Mouse (Mus musculus) granulocyte monocyte progenitor cell, adult 5-6 weeks (primary cell): ENCODE measurements around the gene Ldlrap1. TPM values are rescaled to one million over a fixed set of nuclear protein-coding genes. Genes with fewer than 3 reads are reported as not detected.

ENCODE experiments used
- ATAC-seq: replicated peaks from 2 replicates; pipeline ENCODE4 v1.8.0; 2016; ENCODE audit warnings: mild to moderate bottlenecking, moderate TSS enrichment, inconsistent platforms; ENCODE audit not compliant: poor library complexity, severe bottlenecking
- total RNA-seq, 2 experiments: library from RNA; stranded (forward) in 1 of 2; stranded (reverse) in 1 of 2; fragments of 200-712, 200-1000 nt in 1 of 2; fragments of >200 nt in 1 of 2; fragmentation: Nextera tagmentation in 1 of 2; gene quantifications; 2 replicates each; pipeline ENCODE4 v1.2.3; 2014 to 2017

Gene Ldlrap1
- total RNA-seq, 2 experiments from 2014 or later: 10.2 to 30.6 TPM

- no peak for ATAC-seq
Observed at GRCm38 (mm10) chr4:134754371-134754770, 13.5 kb downstream of the Ldlrap1 start.

- peak; percentile 17; the same call in 1 of the 2 replicates for ATAC-seq
Observed at GRCm38 (mm10) chr4:134753516-134754261, 14.1 kb downstream of the Ldlrap1 start.

DNA sequence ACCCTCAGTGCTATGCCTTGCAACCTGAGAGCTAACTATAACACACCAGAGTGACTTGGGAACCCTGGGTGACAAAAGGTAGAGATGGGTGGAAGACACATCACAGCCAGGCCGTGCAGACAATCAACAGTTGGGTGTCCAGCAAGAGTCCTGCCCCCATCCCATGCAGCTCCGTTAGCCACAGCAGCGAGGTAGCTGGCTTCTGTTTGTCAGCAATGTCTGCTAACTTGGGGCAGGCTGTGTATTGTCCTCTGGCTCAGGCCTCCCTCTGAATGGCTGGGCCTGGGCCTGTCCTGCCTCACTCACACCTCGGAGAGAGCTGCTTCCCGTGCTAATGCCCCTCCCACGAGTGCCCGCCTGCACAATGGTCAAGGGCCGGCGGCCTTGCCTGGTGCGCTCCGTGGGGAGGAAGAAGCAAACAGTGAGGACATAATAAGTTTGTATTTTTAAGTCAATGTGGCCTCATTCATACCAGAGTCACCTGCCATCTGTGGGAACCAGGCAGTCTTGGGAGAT is 14.9 kb downstream of the Ldlrap1 start:
- no peak for ATAC-seq

GRCm38 (mm10) chr4:134751682-134752380 is 16.0 kb downstream of the Ldlrap1 start:
- ATAC-seq: no peak

DNA sequence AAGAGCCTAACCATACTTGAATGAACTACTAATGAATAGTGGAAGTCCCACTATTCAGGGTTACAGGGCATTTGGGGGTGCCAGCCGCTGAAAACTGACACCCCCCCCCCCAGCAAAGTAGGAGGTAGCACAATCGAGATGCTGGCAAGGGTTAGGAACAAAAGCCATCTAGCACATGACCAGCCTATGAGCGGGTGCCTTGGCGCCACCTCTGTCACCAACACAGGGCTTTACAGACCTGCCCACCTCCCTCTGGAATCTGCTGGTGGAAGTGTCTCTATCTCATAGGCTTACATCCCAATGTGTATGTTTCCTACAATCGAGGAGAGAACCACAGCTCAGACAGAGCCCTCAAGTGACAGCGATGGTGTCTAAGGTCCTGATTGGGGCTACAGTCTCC is 17.0 kb downstream of the Ldlrap1 start:
- ATAC-seq: no peak

DNA sequence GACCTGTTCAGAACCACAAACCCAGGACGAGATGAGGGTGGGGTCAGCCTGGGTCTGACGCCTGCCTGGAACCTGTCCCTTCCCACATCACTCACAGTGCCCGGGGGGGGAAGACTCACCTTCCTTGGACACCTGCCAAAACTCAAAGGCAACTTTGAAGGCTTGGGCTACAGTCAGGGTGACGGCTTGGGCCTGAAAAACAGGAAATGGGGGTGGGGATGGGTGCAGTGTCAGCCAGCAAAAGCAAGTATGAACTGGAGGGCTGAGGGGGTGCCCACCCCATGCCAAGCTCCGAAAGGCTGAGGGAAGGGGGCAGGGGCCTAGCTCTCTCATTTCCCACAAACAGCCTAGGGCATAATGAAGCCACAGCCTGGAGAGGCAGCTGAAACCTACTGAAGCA is 17.6 kb downstream of the Ldlrap1 start:
- ATAC-seq: no peak

- ATAC-seq: peak; percentile 46
Observed at GRCm38 (mm10) chr4:134749301-134750030, 18.4 kb downstream of the Ldlrap1 start.

GRCm38 (mm10) chr4:134745900-134746661 is 21.7 kb downstream of the Ldlrap1 start:
- peak; percentile 18 for ATAC-seq

- ATAC-seq: no peak
Observed at GRCm38 (mm10) chr4:134743881-134744633, 23.8 kb downstream of the Ldlrap1 start.

GRCm38 (mm10) chr4:134741949-134742348 is 25.9 kb downstream of the Ldlrap1 start:
- ATAC-seq: no peak

DNA sequence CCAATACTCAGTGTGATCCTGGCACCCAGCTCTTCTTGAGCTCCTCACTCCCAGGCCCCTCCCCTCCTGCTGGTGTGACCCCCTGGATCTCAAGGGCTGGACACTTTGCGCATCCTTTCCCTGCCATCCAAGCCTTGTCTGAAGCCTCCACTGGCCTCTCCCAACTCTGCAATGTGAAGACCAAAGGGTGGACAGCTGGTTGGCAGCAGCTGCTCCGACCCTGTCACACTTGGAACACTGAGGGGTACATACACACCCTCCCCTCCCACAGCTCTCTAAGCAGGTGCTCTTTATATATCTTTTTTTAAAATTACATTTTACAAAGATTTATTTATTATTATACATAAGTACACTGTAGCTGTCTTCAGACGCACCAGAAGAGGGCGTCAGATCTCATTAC is 27.6 kb downstream of the Ldlrap1 start:
- ATAC-seq: no peak

DNA sequence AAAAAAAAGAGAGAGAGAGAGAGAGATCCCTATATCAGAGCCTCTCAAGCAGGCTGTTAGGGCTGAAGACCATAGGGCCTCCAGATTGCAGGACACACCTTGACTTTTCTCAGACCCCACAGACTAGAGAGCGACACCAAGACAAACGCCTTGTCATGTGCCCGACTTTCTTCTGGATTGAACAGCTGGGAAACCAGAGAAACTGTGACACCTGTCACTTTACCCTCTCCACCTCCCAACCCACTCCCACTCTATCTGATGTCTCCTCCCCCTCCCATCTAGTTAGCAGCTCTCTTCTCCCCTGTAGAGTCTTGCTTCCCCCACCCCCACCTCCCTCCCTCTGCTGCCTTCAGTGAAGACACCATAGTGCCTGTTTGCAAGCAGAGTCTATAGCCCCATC is 28.3 kb downstream of the Ldlrap1 start:
- no peak for ATAC-seq

- no peak for ATAC-seq
Observed at GRCm38 (mm10) chr4:134737365-134737910, 30.4 kb downstream of the Ldlrap1 start.

DNA sequence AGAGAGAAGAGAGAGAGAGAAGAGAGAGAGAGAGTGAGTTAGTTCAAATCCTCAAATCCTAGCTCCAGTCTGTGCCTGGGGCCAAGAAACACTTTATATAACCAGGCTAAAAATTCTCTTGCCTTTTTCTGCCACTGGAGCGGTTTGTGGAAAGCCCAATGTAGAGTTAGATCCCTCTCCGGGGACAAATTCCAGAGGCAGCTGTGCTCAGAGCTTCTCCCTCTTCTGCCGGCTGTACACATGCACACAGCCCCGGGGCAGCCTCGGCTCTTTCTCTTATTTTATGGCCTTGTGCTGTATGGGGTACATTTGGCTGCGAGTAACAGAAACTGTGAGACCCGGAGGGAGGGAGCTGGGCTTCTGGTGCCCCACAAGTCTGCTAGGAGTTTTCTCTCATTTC is 31.7 kb downstream of the Ldlrap1 start:
- no peak for ATAC-seq

- ATAC-seq: peak; percentile 70
Observed at GRCm38 (mm10) chr4:134734629-134735081, 33.2 kb downstream of the Ldlrap1 start.

- ATAC-seq: peak; percentile 47
Observed at GRCm38 (mm10) chr4:134734038-134734628, 33.7 kb downstream of the Ldlrap1 start.

- no peak for ATAC-seq
Observed at GRCm38 (mm10) chr4:134733371-134733770, 34.5 kb downstream of the Ldlrap1 start.

- peak; percentile 45 for ATAC-seq
Observed at GRCm38 (mm10) chr4:134730106-134730505, 37.7 kb downstream of the Ldlrap1 start.
